Mouse (Mus musculus): ENCODE results near the gene Dctn1.

DNA sequence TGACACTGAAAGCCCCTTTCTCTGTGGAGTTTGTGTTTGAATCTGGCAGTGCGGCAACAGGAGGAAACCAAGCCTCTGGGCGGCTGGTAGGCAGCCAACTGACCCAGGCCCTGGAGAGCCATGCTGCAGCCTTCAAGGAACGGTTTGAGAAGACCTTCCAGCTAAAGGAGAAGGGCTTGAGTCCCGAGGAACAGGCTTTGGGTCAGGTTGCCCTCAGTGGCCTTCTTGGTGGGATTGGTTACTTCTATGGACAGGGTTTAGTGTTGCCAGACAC lies 48.6 kb upstream of the Dctn1 start:
- TF ChIP-seq FLI1 (IDR thresholded peaks at IDR 0.05; ENCODE audit: low read length) (no peak), GATA1 (IDR thresholded peaks at IDR 0.05; ENCODE audit: borderline replicate concordance, low read length) (no peak)
